Mouse (Mus musculus) liver, adult 2 months (tissue): Measurements from ENCODE around the gene Dnm3.

ENCODE experiments used
- CTCF ChIP-seq: fragments of 200-500 bp; IDR thresholded peaks from 2 replicates; pipeline ENCODE4 v1.5.1; 2011; ENCODE audit warnings: low read depth, low read length, control low read depth
- POLR2A ChIP-seq: fragments of 200-500 bp; IDR thresholded peaks from 2 replicates; pipeline ENCODE4 v1.6.1; 2011; ENCODE audit warnings: low read length, control low read depth; ENCODE audit not compliant: insufficient read depth; ENCODE audit errors: extremely low read depth

- TF ChIP-seq CTCF (no peak), POLR2A (no peak)
Measured at GRCm38 (mm10) chr1:162510013-162510356, 32.2 kb upstream of the Dnm3 start.
